Mouse (Mus musculus) frontal cortex, postnatal 36 days (tissue): ENCODE data around the gene Egfr.

Experiments used
- DNase-seq, 2 experiments: peaks; one replicate each; pipeline ENCODE4 v3.0.0; 2022; ENCODE audit warnings: low spot score in 2 of 2

Egfr gene

DNA sequence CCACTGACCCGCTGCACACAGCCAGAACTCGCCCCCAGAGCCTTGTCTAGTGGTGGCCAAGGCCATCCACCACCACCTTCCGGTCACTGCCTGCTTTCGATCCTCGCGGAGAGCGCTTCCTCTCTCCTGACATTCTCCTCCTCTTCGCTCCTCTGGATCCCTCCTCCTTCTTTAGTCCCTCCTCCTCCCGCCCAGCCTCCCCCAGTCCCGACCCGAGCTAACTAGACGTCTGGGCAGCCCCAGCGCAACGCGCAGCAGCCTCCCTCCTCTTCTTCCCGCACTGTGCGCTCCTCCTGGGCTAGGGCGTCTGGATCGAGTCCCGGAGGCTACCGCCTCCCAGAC, at the start of gene Egfr:
Gene Egfr, plus strand, starts transcription at position 197 of the 342 bp plus-strand sequence.
- no peak for DNase-seq

DNA sequence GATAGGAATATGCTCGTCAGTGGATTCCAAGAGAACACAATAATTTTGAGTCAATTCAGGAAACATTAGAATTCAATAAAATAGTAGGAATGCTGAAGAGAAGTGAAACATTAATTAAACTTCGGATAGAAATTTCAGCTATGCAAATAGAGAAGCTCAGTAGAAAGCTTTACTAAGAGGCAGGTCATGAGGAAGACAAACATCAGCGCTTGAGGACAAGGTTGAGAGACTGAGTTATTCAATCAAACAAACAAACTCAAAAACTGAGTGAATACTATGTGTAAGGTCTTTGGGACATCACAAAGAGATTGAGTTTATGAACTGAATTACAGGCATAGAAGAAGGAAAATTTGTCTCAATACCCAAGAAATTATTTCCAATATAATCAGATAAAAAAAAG, 48.8 kb upstream of the Egfr start:
- no peak for DNase-seq

DNA sequence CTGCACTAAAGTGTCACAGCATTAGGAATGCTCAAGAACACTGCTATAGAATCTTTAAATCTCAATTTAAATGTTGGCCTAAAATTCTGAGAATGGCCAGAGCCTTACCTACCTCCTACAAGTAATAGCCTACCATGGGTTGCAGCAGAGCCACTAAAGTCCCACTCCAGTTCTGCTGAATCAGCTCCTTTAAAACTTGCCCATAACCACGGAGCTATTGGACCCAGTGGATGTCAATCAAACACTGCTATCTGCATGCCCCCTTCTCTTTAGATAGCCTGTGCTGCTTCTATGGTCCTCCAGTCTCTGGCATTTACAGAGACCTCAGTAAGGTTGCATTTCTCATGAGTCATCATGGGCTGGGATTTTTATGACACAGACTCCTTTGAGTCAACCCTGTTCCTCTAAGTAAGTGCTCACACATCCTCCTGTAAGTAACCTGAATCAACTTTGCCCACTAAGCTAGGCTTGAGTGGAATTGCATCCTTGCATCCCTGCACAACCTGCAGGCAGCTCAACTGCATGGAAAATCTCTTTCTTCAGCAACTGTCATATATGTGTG, 16.8 kb upstream of the Egfr start:
- no peak for DNase-seq

GRCm38 (mm10) chr11:16737323-16737722, 14.7 kb upstream of the Egfr start:
- DNase-seq, result no peak

DNA sequence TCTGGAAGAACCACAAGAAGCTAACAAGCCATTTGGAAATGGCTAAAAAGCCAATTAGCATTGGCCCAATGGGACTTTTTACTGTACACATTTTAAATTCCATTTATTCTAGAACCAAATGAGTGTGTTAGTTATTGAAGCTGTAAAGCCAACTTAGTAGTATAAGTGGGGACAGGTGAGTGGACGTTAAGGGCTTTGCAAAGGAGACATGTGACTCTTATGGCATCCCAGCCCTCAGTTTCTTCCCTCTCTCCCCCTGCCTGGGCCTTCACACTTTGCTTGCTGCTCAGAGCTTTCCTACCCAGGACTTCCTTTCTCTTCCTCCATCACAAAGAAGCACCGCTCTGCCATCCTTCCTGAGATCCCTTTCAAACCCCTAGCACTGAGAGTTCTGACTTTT, 13.3 kb upstream of the Egfr start:
- DNase-seq, result no peak

DNA sequence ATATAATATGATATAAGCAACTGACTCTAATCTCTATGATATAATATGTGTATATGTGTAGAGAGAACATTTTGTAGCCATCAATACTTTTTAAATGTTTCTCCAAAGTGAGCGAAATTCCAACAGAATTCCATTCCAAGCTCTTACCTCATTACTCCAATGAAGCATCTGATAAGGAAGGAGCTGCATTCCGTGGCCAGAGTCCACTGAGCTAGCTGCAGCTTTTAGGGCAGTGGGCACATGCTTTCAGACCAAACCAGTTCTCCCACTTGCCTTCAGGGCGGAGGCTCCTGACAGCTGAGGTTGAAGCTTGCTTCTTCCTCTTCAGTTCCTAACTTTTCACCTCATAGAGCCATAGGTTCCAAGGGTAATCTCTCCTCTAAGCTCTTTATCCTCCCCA, 12.8 kb upstream of the Egfr start:
- no peak for DNase-seq

DNA sequence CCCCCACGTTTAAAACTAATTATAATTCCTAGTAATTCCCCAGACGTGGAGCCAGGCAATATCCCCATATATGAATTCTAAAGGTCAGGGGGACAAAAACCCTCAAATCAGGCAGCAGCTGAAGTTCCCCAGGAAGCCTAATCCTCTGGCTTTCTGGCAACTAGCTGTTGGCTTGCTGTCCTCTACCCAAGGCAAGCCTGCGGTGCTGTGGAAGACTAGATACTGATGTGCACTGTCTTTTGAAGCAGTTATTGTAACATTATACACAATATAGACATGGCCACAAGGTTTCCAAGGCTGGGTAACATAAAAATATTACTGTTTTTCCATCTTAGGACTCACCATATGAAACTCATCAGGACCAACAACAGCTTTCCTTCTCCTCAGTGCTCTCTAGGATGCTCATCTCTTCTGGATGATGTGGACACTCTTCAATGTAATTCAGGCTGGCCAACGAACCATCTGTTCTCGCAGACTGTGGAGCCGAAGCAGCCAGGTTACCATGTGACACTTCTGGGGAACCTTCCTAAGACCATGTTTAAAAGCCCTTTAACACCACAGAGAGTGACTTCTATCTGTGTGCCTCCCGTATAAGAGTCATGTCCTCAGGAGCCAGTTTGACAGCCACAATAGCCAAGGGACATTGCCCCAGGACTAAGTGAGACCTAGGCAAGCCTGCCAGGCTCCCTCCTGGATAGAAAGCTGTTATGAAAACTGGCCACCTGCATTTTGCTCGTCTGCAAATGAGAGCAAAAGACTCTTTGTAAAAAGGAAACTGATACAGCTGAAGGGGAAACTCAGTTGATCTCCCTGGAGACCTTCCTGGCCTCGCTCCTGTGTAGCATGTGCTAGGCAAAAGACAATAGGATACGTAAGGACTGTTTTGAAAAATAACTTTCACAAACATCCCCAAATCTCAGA, 11.1 kb upstream of the Egfr start:
- DNase-seq, result no peak

GRCm38 (mm10) chr11:16742251-16742650, 9.8 kb upstream of the Egfr start:
- no peak for DNase-seq

DNA sequence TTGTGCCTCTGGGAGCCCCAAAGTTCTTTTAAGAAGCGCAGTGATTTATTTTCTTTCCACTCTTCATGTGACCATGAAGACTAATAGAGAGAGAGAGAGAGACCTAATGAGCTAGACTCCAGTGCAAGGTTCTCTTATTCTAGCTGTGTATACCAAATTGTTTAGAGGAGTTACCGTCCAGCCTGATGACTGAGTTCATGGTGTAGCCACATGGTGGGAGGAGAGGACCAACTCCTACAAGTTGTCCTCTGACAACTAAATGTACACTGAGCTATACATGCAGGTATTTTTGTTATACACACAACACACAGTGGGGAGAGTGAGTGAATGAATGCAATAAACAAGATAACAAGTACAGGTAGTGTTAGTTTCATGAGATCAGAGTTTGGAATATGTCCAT, 9.2 kb upstream of the Egfr start:
- no peak for DNase-seq

GRCm38 (mm10) chr11:16751457-16751982, 483 bp upstream of the Egfr start:
- no peak for DNase-seq

- DNase-seq, result no peak
These were observed 548 bp downstream of the Egfr start for GRCm38 (mm10) chr11:16752349-16753153.

GRCm38 (mm10) chr11:16753154-16754040, 1.4 kb downstream of the Egfr start:
- DNase-seq, result no peak

DNA sequence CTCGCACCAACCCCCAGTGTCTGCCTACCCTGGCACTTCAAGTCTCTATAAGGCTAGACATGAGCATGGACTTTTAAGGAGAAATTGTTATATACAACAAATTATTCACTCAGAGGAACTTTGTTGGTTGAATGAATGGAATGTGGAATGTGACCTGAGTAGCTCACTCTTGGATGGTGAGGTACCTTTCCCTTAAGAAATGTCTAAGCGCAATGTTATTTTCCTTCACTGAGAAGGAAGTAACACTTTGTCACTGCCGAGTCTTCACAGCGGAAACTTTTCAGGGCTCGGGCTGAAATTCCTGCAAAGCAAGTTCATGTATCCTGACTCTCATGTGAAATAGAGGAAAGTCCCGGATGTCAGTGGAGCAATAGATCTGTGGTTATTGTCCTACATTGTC, 7.9 kb downstream of the Egfr start:
- no peak for DNase-seq

GRCm38 (mm10) chr11:16761184-16761583, 9.2 kb downstream of the Egfr start:
- DNase-seq, result no peak

DNA sequence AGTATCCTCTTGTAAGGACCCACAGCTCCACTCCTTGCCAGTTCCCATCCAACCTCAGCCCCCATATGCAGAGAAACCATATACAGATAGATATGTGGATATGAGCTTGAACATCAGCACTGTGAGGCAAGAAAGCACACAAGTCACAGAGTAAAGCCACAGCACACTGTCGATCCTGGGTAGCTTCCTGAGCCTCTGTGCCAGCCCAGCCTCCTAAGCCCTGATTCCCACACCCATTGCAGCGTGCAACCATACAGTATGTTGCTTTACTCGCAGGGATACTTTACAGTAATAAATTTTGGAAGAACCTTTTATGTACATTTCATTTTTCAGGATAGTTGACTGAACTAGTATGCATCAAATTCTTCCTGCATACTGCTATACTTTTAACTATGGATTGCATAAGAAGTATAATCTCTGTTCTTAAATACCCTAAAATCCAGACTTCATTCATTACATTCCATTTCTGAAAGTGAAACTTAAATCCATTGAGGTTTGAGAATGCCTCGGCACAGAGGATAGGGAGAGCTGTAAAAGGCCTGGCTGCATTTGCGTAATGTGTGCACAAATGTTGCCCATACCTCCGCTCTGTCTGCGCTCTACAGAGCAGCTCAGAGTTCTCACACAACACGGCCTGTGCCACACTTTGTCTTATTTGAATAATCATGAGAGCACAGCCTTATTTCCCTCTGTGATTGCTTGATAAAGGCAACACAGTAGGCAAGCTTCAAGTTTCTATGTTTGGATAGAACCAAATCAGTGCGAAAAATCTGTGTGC, 14.2 kb downstream of the Egfr start:
- DNase-seq, result no peak

DNA sequence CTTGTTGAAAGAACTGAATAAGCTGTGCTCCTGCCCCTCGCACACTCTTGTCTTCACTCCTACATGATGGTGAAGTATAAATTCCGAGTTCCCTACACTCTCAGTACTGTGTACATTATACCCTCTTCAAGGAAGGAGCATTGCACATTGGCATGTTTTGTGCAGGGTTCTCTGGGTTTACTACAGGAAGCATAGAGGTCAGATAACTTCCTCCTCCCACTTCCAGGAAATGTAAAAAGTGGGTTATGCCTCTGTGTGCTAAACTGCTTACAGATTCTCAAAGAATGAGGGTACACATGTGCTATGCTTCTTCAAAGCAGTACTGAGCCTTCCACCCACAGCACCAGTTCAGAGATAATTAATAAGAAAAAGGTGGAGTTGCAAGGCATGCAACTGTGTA, 16.0 kb downstream of the Egfr start:
- no peak for DNase-seq

DNA sequence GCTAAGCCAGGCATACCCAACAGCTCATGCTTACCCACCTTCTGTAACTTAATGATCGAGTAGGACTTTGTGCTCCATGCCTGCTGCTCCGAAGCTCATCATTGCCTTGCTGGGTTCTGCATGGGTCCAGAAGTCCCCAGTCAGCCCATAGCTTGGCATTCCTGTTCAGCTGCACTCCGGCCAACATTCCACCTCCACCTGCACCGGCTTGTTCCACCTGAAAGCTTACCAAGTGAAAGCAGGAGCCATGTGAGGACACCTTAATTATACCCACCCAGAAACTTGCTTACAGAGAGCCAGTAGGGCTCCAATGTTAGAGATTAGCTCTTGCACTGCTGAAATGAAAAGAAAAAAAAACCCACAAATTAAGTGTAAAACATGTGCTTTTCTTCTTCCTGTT, 17.3 kb downstream of the Egfr start:
- no peak for DNase-seq

- DNase-seq, result no peak
These were observed 17.8 kb downstream of the Egfr start for GRCm38 (mm10) chr11:16769709-16770303.

DNA sequence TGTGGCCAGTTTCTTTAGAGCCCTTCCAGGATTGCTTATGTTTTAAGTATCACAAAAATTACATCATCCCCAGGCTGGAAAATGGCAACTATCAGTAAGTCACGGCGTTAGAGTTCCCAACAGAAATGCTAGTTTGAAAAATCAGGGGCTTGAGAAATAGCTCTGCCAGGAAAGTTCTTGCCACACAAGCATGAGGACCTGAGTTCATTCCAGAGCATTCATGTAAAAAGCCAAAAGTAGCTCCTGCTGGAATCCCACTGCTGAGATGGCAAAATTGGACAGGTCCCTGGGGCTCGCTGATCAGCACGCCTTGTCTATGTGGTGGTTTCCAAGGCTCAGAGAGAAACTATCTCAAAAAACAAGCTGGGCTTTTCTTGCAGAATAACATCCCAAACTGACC, 19.0 kb downstream of the Egfr start:
- no peak for DNase-seq

- DNase-seq, result no peak
These were observed 20.7 kb downstream of the Egfr start for GRCm38 (mm10) chr11:16772717-16773116.
